Mouse (Mus musculus) kidney, adult 18-20 months (tissue): ENCODE measurements around the gene Setdb2.
A peak's percentile ranks its signal among the peaks of the same experiment; 100 is the strongest.

Experiments used
- DNase-seq: peaks from one replicate; pipeline ENCODE4 v3.0.0; 2021

Setdb2 gene

DNA sequence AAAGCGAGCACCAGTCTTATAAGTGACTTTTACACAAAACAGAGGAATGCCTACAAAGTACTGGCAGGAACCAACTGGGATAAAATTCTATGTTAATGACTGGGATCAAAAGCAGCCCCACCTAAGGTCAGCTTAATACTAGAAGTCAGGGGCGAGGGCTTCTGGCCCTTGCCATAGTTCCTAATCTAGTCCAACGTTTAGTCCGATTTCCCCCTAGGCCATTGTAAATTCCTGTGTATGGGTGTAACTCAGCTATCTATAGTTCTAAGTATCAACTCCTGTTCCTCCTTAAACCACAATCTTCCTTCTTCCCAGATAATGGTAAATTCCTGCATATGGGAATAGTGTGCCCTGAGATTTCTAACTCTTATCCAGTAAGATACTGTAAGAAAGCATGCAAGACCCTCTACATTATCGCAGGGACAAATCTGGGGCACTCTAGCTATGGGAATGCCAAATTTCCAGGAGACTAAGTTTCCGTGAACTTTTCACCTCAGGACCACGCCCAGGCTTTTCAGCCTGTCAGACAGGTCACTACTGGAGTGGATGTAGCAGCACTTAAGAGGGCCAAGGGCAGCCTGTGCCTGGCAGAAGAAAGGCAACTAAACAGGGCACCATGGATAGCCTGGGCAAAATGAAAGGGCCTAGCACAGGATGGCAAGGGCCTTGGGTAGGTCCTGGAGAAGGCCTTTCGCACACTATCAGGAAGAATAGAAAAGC, 74.1 kb downstream of the Setdb2 start:
- no peak for DNase-seq

DNA sequence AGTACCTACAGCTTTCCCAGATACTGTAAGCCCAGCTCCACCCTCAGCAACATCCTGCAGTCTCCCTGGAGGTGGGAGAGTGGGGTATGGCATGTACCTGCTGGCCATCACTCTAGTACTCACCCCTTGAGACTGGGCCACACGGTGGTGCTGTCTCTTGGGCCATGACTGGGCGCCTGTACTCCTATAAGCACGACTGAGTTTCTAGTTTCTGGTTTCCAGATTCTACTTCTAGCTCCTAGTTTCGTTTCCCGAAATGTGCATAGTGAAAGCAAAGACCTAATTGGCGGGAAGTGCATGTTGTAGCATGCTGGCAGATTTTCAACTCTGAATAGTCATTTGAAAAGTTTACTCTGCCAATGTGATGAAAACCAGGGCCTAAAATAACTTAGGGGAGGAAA, 75.4 kb downstream of the Setdb2 start, which contains the start of gene Phf11d:
Phf11d (minus strand) TSS at position 227 of the 401 bp plus-strand sequence.
- DNase-seq: peak; percentile 49
